Mouse (Mus musculus): ENCODE results near the gene Jmy.

DNA sequence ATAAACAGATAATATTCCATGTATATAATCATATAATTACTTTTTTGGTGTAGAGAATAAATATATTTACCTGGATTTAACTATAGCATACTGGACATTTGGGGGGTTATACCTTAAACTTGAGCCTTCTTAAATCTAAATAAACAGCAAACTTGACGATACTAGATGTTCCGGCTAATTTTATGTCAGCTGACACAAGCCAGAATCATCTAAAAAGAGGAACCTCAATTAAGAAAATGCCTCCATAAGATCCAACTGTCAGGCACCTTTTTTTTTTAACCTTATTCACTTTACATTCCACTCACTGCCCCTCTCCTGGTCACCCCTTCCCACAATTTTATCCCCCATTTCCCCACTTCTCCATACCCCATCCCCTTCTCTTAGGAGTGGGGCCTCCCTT, 116.0 kb downstream of the Jmy start:
- TF ChIP-seq EP300 (IDR thresholded peaks at IDR 0.05; ENCODE audit: low read depth) (no peak), CTCF (IDR thresholded peaks at IDR 0.05; ENCODE audit: low read depth) (no peak)

Measured in heart, postnatal 0 days (tissue).